27 mouse cellular contexts compared by ENCODE assay signal in the genomic region with DNA sequence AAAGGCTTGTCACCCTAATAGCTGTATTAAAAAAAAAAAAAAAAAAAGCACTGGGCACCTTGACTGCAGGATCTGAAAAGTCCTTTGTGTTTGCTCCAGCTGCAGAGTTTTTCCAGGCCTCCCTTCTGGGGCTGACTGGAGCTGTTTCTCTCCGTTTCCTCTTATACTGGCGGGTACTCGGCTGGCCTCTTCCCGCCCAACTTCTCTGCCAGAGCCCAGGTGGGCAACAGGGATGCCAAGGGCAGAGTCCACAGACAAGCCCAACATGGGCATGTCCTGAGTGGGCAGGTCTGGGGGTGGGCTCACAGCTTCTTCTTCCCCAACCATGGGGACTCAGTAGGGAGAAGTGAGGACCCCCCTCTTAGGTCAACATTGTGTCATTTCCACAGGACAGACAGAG.
A peak's percentile ranks its signal among the peaks of the same experiment; 100 is the strongest.
DNase-seq lines count a peak whose midpoint lies in the region; ATAC-seq lines count a peak whose summit lies in the region.
"Had no signal": no experiment of that assay in that cellular context is flagged by ENCODE, and none has a peak within 500 bp of the region (broad histone marks: within the 10 kb centered on the region; RNA-seq: fewer than 3 reads in every experiment).

No protein-coding gene starts in this region.

- H3K9me3 ChIP-seq in limb, embryonic 11.5 days (ENCODE audit: control insufficient read depth, low read length): no peaks in the 10 kb centered on the region
- no peaks in the 10 kb centered on the region for H3K9me3 ChIP-seq in limb, embryonic 10.5 days (replicated peaks)
- no peaks in the 10 kb centered on the region for H3K9me3 ChIP-seq in embryonic facial prominence, embryonic 14.5 days (ENCODE audit: control insufficient read depth, low read length)
- H3K9me3 ChIP-seq in stomach, embryonic 14.5 days (ENCODE audit: control insufficient read depth, low read depth, low read length): no peaks in the 10 kb centered on the region
- H3K9me3 ChIP-seq: forebrain, embryonic 15.5 days; hindbrain, embryonic 15.5 days; liver, embryonic 12.5 days; midbrain, embryonic 13.5 days had no signal

- H3K27me3 ChIP-seq in limb, embryonic 11.5 days (ENCODE audit: control insufficient read depth, insufficient read depth, low read length): no peaks in the 10 kb centered on the region
- H3K27me3 ChIP-seq in limb, embryonic 10.5 days (ENCODE audit: low read depth, poor library complexity, severe bottlenecking): no peaks in the 10 kb centered on the region
- H3K27me3 ChIP-seq in embryonic facial prominence, embryonic 14.5 days (replicated peaks; ENCODE audit: control insufficient read depth, insufficient read depth, low read length): no peaks in the 10 kb centered on the region
- no peaks in the 10 kb centered on the region for H3K27me3 ChIP-seq in stomach, embryonic 14.5 days (ENCODE audit: control insufficient read depth, insufficient read depth, low read length)
- H3K27me3 ChIP-seq: CH12.LX; forebrain, embryonic 15.5 days; hindbrain, embryonic 15.5 days; liver, embryonic 12.5 days; midbrain, embryonic 13.5 days had no signal

- DNase-seq in limb, embryonic 11.5 days (ENCODE audit: low spot score): no peak
- DNase-seq in limb, embryonic 10.5 days (ENCODE audit: low spot score): no peak
- DNase-seq in embryonic facial prominence, embryonic 14.5 days (ENCODE audit: low spot score): peak; percentile 29
- DNase-seq in fibroblast of lung, adult 2 months (ENCODE audit: low read depth): peak; percentile 32
- no peak for DNase-seq in cerebellum, adult 9-11 months
- no peak for DNase-seq in adrenal gland, adult 2 months
- no peak for DNase-seq in gastrocnemius, postnatal 36 days
- DNase-seq: adrenal gland, postnatal 14 days; cerebellum, adult 11 months; cerebellum, adult 9-10 months; embryo, embryonic 11 days; kidney, adult 11 months; kidney, postnatal 14 days; retina, postnatal 1 day; right cerebral cortex, postnatal 14 days had no signal

- 0 out of 2 replicates have a peak overlapping the region, but pooled peaks have one; percentile 45 for H3K27ac ChIP-seq in limb, embryonic 11.5 days (replicated peaks; ENCODE audit: low read depth, low read length)
- H3K27ac ChIP-seq in limb, embryonic 10.5 days: no peak overlapping the region; the same call in 1 of the 2 replicates
- H3K27ac ChIP-seq in embryonic facial prominence, embryonic 14.5 days (replicated peaks; ENCODE audit: low read depth, low read length): peak overlapping the region; percentile 48
- H3K27ac ChIP-seq in stomach, embryonic 14.5 days (ENCODE audit: low read length): 0 out of 2 replicates have a peak overlapping the region, but pooled peaks have one; percentile 39
- H3K27ac ChIP-seq: forebrain, embryonic 10.5 days; forebrain, embryonic 15.5 days; hindbrain, embryonic 15.5 days; liver, embryonic 12.5 days; macrophage; midbrain, embryonic 13.5 days had no signal

- no peak for ATAC-seq in limb, embryonic 11.5 days (ENCODE audit: insufficient number of reproducible peaks, low FRiP score, low TSS enrichment, low read depth)
- ATAC-seq in embryonic facial prominence, embryonic 14.5 days (ENCODE audit: low read depth): no peak
- no peak for ATAC-seq in stomach, embryonic 14.5 days (ENCODE audit: insufficient number of reproducible peaks, insufficient read depth, low FRiP score, low read depth)
- ATAC-seq: activated CD4-positive, CD25-positive, alpha-beta regulatory T cell, adult 4 months; forebrain, embryonic 15.5 days; inflammation-experienced regulatory T-cells, adult 6 months; liver, embryonic 12.5 days; liver, postnatal 0 days; lung, postnatal 0 days; midbrain, embryonic 13.5 days had no signal

- 66% methylated on average over 4 of the region's 4 CpGs for WGBS in limb, embryonic 11.5 days
- WGBS in limb, embryonic 10.5 days: 88% methylated on average over 4 of the region's 4 CpGs
- 55% methylated on average over 4 of the region's 4 CpGs for WGBS in embryonic facial prominence, embryonic 14.5 days
- WGBS in stomach, embryonic 14.5 days: 60% methylated on average over 4 of the region's 4 CpGs

- intact Hi-C loops in gastrocnemius, postnatal 36 days (cut with DNase I): no loop called here

- no peak overlapping the region for H3K4me2 ChIP-seq in limb, embryonic 11.5 days (ENCODE audit: low read depth, severe bottlenecking)
- H3K4me2 ChIP-seq in embryonic facial prominence, embryonic 14.5 days (ENCODE audit: low read depth, low read length): no peak overlapping the region
- no peak overlapping the region for H3K4me2 ChIP-seq in stomach, embryonic 14.5 days (replicated peaks; ENCODE audit: low read depth, low read length)
- H3K4me2 ChIP-seq: forebrain, embryonic 15.5 days; hindbrain, embryonic 15.5 days; liver, embryonic 12.5 days; midbrain, embryonic 13.5 days had no signal

- H3K4me1 ChIP-seq in limb, embryonic 11.5 days (ENCODE audit: control insufficient read depth, insufficient read depth, low read length): 0 out of 2 replicates have a peak, but pooled peaks cover 2% of the 10 kb centered on the region
- peaks cover 14% of the 10 kb centered on the region; the same call in 1 of the 2 replicates for H3K4me1 ChIP-seq in limb, embryonic 10.5 days
- peaks cover 13% of the 10 kb centered on the region for H3K4me1 ChIP-seq in embryonic facial prominence, embryonic 14.5 days (ENCODE audit: control insufficient read depth, insufficient read depth, low read length)
- peaks cover 6% of the 10 kb centered on the region; the same call in 1 of the 2 replicates for H3K4me1 ChIP-seq in stomach, embryonic 14.5 days (ENCODE audit: control insufficient read depth, insufficient read depth, low read length)
- H3K4me1 ChIP-seq: forebrain, embryonic 15.5 days; hindbrain, embryonic 15.5 days; liver, embryonic 12.5 days had no signal

- H3K4me3 ChIP-seq in limb, embryonic 11.5 days (ENCODE audit: low read depth, low read length): no peak overlapping the region
- H3K4me3 ChIP-seq in limb, embryonic 10.5 days: no peak overlapping the region
- no peak overlapping the region for H3K4me3 ChIP-seq in embryonic facial prominence, embryonic 14.5 days (ENCODE audit: low read depth, low read length)
- no peak overlapping the region for H3K4me3 ChIP-seq in stomach, embryonic 14.5 days (ENCODE audit: low read depth, low read length)
- H3K4me3 ChIP-seq: forebrain, embryonic 10.5 days; forebrain, embryonic 15.5 days; hindbrain, embryonic 15.5 days; liver, embryonic 12.5 days; midbrain, embryonic 13.5 days had no signal

- H3K9ac ChIP-seq in limb, embryonic 11.5 days (ENCODE audit: low read length): no peak overlapping the region
- H3K9ac ChIP-seq in embryonic facial prominence, embryonic 14.5 days (ENCODE audit: low read depth, low read length): no peak overlapping the region
- no peak overlapping the region for H3K9ac ChIP-seq in stomach, embryonic 14.5 days (replicated peaks; ENCODE audit: low read depth, low read length)
- H3K9ac ChIP-seq: forebrain, embryonic 15.5 days; hindbrain, embryonic 15.5 days; liver, embryonic 12.5 days; liver, postnatal 0 days; midbrain, embryonic 13.5 days had no signal

- H3K36me3 ChIP-seq in limb, embryonic 11.5 days (ENCODE audit: control insufficient read depth, insufficient read depth, low read length): no peaks in the 10 kb centered on the region; the same call in 1 of the 2 replicates
- H3K36me3 ChIP-seq in limb, embryonic 10.5 days: peaks cover 58% of the 10 kb centered on the region
- H3K36me3 ChIP-seq in embryonic facial prominence, embryonic 14.5 days (ENCODE audit: control insufficient read depth, insufficient read depth, low read length): 0 out of 2 replicates have a peak, but pooled peaks cover 7% of the 10 kb centered on the region
- no peaks in the 10 kb centered on the region for H3K36me3 ChIP-seq in stomach, embryonic 14.5 days (ENCODE audit: control insufficient read depth, insufficient read depth, low read length)
- H3K36me3 ChIP-seq: forebrain, embryonic 15.5 days; hindbrain, embryonic 15.5 days had no signal

Comparison
In these comparisons a context has a peak if more than half of its experiments do, and no peak if none do; other contexts are left out.
1. DNase-seq: peak in embryonic facial prominence, embryonic 14.5 days (single experiment) and fibroblast of lung, adult 2 months (single experiment); none in limb, embryonic 11.5 days (single experiment), limb, embryonic 10.5 days (single experiment), cerebellum, adult 9-11 months (single experiment), adrenal gland, adult 2 months (single experiment) and gastrocnemius, postnatal 36 days (0 of 2).